Mouse (Mus musculus): ENCODE results near the gene Cd7.
A peak's percentile ranks its signal among the peaks of the same experiment; 100 is the strongest.
"Not testable (repeated sequence)": the region's sequence is repeated elsewhere in the genome, so short reads cannot be mapped to it uniquely, and the experiment has no call there.

The Cd7 gene

DNA sequence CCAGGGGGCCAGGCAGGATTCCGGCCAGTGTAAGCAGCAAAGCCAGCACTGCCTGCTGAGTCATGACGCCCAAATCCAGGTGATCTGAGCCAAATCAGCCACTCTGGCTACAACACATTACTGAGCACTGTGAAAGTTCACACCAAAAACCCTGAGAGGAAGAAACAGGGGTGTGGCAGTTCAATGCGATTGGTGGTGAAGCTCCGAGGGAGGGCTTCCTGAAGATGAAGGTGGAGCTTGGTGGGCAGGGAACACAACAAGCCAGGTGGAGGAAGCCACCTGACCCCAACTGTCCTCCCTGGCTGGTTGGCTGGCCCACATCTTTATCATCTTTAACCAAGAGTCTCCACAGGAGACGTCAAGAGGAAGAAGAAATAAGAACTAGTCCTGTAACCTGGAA lies at the start of gene Cd7:
Gene Cd7 (minus strand): TSS at position 117 of the 400 bp plus-strand sequence.
- peak; percentile 68 for DNase-seq (ENCODE audit: low read depth, low spot score)

DNA sequence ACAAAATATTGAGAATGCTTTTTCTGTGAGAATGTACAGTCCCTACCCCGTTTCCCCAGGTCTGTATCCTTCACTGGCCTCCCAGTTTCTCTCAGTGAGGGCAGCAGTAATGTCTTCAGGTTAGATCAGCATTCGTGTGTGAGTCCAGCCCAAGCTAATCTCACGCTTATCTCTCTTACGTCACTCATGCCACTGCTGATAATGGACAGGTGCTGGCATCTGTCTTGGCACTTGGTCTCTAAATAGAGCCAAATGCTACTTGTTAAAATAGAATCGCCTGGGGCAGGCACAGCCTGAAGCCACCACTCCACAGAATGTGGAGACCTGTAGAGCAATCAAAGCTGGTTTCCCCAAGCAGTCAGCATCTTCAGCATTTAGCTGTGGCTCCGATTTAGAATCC lies 49.8 kb upstream of the Cd7 start:
- DNase-seq (ENCODE audit: low read depth, low spot score), result no peak

DNA sequence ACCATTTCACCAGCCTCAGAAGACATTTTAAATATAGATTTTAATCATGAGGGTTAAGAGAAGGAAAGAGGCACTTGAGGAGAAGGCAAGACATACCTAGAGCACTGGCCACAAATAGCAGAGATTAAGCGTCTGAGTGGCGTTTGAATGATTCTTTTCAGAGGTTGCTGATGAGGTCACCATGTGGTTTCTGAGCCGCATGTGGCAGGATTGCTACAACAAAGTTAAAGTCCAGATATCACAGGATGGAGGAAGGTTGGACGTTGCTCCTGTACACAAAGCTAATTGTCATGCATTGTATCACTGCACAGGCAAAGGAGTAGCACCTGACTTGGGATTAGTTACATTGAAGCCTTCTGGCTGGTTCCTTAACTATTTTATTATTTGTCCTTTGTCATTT lies 47.1 kb upstream of the Cd7 start:
- no peak for DNase-seq (ENCODE audit: low read depth, low spot score)

GRCm38 (mm10) chr11:121085181-121085580 lies 46.0 kb upstream of the Cd7 start:
- no peak for DNase-seq (ENCODE audit: low read depth, low spot score)

DNA sequence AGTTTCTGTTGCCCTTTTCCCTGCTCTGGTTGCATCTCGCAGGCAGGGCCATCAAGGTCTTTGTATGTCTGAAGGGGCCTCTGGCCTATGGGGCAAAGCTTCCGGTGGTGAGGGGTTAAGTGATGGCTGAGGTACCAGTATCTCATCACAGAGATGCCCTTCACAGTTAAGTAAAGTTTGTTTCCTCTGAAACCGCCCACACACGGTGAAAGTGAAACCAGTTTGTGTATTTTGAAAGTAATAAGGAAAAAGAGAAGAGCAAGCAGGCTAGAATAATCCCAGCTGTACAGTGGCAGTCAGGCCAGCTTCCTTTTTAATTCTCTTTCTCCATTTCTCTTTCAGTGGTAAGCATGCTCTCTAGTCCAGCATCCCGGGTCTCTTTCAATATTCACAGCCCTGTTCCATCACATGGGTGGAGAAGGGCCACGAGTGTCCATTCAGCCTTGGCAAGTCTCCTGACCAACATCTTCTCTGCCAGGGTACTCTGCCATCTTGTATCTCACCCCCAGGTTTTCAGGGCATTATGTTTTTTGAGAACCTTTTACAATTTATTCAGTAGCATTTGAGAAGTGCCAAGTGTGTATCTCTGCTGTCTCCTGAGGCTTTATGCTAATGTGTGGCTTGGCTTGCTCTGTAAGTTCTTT lies 43.8 kb upstream of the Cd7 start:
- DNase-seq (ENCODE audit: low read depth, low spot score), result peak; percentile 85

DNA sequence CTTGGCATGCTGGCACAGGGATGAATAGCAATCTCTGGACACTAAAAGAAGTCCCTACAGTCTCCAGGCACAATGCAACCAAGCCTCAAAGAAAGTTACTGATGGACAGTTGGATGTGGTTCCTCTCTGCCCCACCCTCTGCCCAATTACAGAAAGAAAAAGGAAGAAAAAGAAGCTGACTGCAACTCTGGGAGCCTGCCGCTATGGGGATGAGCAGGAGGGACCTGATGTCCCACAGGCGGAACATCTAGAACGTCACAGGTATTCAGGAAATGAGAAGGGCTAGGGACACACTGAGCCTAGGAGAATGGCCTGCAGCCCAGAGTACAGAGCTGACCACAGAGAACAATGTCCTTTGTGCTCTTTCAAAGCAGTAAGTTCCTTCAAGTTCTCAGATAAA lies 43.0 kb upstream of the Cd7 start:
- no peak for DNase-seq (ENCODE audit: low read depth, low spot score)

GRCm38 (mm10) chr11:121081120-121081519 lies 41.9 kb upstream of the Cd7 start, which contains the start of gene Sectm1a:
Gene Sectm1a, minus strand, starts transcription at chr11:121081220.
- no peak for DNase-seq (ENCODE audit: low read depth, low spot score)

DNA sequence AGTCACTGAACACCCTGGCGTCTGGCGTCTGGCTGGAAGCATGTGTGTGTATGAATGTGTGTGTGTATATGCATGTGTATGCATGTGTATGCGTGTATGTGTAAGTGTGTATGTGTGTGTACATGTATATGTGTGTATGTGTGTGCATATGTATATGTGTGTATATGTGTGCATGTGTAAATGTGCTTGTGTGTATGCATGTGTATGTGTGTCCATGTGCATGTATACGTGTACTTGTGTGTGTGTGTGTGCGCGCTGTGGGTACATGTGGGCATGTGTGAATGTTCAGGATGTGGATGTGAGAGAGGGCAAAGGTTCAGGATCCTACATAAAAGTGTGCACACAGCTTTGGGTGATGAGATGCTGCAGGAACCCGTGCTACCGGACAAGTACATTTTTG lies 41.1 kb upstream of the Cd7 start:
- no peak for DNase-seq (ENCODE audit: low read depth, low spot score)

DNA sequence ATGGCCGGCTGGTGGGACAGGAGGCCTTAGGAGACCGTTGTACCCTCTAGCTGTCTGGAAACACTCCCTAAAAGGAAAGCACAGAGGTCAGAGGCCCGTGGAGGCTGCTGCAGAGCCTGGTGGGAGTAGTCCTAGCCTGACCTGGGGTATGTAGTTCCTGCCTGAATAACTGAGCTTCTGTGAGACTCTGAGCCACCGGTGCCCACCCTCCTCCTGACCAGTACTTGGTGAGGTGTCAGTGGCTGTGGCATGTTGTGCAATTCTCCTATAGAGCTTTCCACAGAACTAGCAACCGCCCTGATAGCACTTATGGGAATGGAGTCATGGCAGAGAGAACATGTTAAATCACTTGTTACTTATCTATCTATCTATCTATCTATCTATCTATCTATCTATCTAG lies 36.4 kb upstream of the Cd7 start:
- DNase-seq (ENCODE audit: low read depth, low spot score), result no peak

GRCm38 (mm10) chr11:121069662-121070061 lies 30.4 kb upstream of the Cd7 start:
- DNase-seq (ENCODE audit: low read depth, low spot score), result not testable (repeated sequence)

- DNase-seq (ENCODE audit: low read depth, low spot score), result no peak
Observed at GRCm38 (mm10) chr11:121067895-121068294, 28.7 kb upstream of the Cd7 start.

GRCm38 (mm10) chr11:121064197-121064596 lies 25.0 kb upstream of the Cd7 start:
- peak; percentile 64 for DNase-seq (ENCODE audit: low read depth, low spot score)

- no peak for DNase-seq (ENCODE audit: low read depth, low spot score)
Observed at GRCm38 (mm10) chr11:121063379-121063778, 24.2 kb upstream of the Cd7 start, which contains the start of gene Sectm1b. Gene Sectm1b, minus strand, starts transcription at chr11:121063569.

- no peak for DNase-seq (ENCODE audit: low read depth, low spot score)
Observed at GRCm38 (mm10) chr11:121061615-121062014, 22.4 kb upstream of the Cd7 start.

DNA sequence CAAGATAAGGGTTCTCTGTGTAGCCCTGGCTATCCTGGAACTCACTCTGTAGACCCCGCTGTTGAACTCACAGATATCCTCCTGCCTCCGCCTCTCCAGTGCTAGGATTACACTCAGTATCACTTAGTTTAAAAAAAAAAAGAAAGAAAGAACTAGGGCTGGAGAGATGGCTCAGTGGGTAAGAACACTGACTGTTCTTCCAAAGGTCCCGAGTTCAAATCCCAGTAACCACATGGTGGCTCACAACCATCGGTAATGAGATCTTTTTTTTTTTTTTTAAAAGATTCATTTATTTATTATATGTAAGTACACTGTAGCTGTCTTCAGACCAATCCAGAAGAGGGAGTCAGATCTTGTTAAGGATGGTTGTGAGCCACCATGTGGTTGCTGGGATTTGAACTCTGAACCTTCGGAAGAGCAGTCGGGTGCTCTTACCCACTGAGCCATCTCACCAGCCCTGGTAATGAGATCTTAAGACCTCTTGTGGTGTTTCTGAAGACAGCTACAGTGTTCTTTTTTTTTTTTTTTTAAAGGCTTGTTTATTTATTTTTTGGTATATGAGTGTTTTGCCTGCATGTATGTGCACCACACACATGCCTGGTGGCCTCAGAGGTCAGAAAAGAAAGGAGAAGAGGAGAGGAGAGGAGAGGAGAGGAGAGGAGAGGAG lies 21.3 kb upstream of the Cd7 start:
- DNase-seq (ENCODE audit: low read depth, low spot score), result not testable (repeated sequence)

- no peak for DNase-seq (ENCODE audit: low read depth, low spot score)
Observed at GRCm38 (mm10) chr11:121059471-121059870, 20.3 kb upstream of the Cd7 start.

DNA sequence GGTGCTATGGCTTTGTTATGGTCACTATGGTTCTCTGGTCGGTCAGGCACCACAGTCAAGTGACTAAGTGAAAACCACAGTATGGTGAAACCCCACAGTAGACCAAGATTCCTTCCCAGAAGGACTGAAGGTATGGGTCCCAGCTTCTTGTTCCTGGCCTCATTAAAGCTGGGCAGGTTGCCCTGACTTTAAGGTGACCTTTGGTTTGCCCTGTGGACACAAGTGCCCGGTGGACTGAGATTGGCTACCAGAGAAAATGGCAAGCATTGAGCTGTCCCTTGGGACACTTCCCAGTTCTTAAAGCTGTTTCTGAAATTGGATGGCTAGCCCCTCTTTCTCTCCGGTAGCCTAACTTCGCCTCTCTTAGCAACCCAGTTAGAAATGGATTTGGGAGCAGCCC lies 19.7 kb upstream of the Cd7 start:
- no peak for DNase-seq (ENCODE audit: low read depth, low spot score)

GRCm38 (mm10) chr11:121058122-121058521 lies 18.9 kb upstream of the Cd7 start:
- DNase-seq (ENCODE audit: low read depth, low spot score), result no peak

- no peak for DNase-seq (ENCODE audit: low read depth, low spot score)
Observed at GRCm38 (mm10) chr11:121056536-121057236, 17.5 kb upstream of the Cd7 start.

- peak; percentile 86 for DNase-seq (ENCODE audit: low read depth, low spot score)
Observed at GRCm38 (mm10) chr11:121053536-121053935, 14.3 kb upstream of the Cd7 start.

DNA sequence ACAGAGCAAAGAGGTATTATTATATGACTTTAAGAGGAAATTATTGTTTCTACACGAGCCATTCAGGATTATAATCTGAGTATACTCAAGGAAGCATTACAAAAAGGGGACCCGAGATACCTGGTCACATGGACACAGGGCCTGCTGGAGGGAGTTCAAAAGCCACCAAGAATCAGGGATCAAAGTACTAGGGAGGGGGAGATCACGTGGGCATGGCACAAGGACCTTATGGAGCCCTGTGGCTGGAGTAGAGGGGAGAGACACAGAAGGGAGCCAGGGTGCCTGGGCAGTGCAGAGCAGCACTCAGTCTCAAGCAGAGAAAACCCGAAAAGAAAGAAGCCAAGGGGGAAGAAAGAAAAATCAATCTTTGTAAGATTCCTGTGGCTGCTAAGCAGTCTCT lies 13.2 kb upstream of the Cd7 start:
- no peak for DNase-seq (ENCODE audit: low read depth, low spot score)

DNA sequence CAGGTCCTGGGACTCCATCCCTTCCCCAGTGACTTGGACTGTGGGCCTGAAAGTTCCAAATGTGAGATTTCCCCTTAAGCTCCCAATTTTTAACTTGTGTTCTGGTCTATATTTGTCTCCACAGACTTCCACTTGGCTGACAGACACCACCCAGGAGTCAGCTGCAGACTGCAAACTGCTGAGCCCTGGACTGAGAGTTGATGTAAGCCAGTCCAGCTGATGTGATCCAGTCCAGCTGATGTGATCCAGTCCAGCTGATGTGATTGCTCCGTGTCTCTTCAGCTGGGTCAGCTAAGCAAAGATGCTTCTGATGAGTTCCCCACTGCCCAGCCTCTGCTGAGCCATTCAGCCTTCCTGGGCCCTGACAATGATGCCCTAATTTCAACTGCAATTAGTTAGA lies 12.6 kb upstream of the Cd7 start:
- DNase-seq (ENCODE audit: low read depth, low spot score), result no peak

- DNase-seq (ENCODE audit: low read depth, low spot score), result no peak
Observed at GRCm38 (mm10) chr11:121049840-121050239, 10.6 kb upstream of the Cd7 start.
